Mouse (Mus musculus): Measurements from ENCODE around the gene Klf12.

Gene Klf12

GRCm38 (mm10) chr14:100235746-100236145, 48.7 kb downstream of the Klf12 start:
- DNase-seq (ENCODE audit: low spot score in 2 of 2): no peak

- DNase-seq (ENCODE audit: low spot score in 2 of 2): no peak
Observed at GRCm38 (mm10) chr14:100231384-100231783, 53.1 kb downstream of the Klf12 start.

GRCm38 (mm10) chr14:100228120-100228519, 56.4 kb downstream of the Klf12 start:
- no peak for DNase-seq (ENCODE audit: low spot score in 2 of 2)

- no peak for DNase-seq (ENCODE audit: low spot score in 2 of 2)
Observed at GRCm38 (mm10) chr14:100227717-100228116, 56.8 kb downstream of the Klf12 start.

- DNase-seq (ENCODE audit: low spot score in 2 of 2): no peak
Observed at GRCm38 (mm10) chr14:100224151-100224550, 60.3 kb downstream of the Klf12 start.

GRCm38 (mm10) chr14:100222260-100222659, 62.2 kb downstream of the Klf12 start:
- no peak for DNase-seq (ENCODE audit: low spot score in 2 of 2)

GRCm38 (mm10) chr14:100215213-100215785, 69.2 kb downstream of the Klf12 start:
- DNase-seq (ENCODE audit: low spot score in 2 of 2): no peak

- DNase-seq (ENCODE audit: low spot score in 2 of 2): peak; percentile 8 to 23
Observed at GRCm38 (mm10) chr14:100213066-100213465, 71.4 kb downstream of the Klf12 start.

GRCm38 (mm10) chr14:100211826-100212117, 72.7 kb downstream of the Klf12 start:
- DNase-seq (ENCODE audit: low spot score in 2 of 2): no peak

- DNase-seq (ENCODE audit: low spot score in 2 of 2): peak in 1 of 2 experiments; percentile 15
Observed at GRCm38 (mm10) chr14:100211036-100211825, 73.2 kb downstream of the Klf12 start.

- no peak for DNase-seq (ENCODE audit: low spot score in 2 of 2)
Observed at GRCm38 (mm10) chr14:100209814-100210419, 74.6 kb downstream of the Klf12 start.

GRCm38 (mm10) chr14:100207081-100207480, 77.4 kb downstream of the Klf12 start:
- no peak for DNase-seq (ENCODE audit: low spot score in 2 of 2)

- no peak for DNase-seq (ENCODE audit: low spot score in 2 of 2)
Observed at GRCm38 (mm10) chr14:100206207-100206606, 78.3 kb downstream of the Klf12 start.

- DNase-seq (ENCODE audit: low spot score in 2 of 2): no peak
Observed at GRCm38 (mm10) chr14:100200058-100200688, 84.3 kb downstream of the Klf12 start.

- DNase-seq (ENCODE audit: low spot score in 2 of 2): no peak
Observed at GRCm38 (mm10) chr14:100198636-100199035, 85.8 kb downstream of the Klf12 start.

GRCm38 (mm10) chr14:100197199-100197598, 87.3 kb downstream of the Klf12 start:
- no peak for DNase-seq (ENCODE audit: low spot score in 2 of 2)

GRCm38 (mm10) chr14:100189490-100190197, 94.8 kb downstream of the Klf12 start:
- DNase-seq (ENCODE audit: low spot score in 2 of 2): no peak

GRCm38 (mm10) chr14:100187372-100187771, 97.1 kb downstream of the Klf12 start:
- no peak for DNase-seq (ENCODE audit: low spot score in 2 of 2)

GRCm38 (mm10) chr14:100177796-100178195, 106.7 kb downstream of the Klf12 start:
- DNase-seq (ENCODE audit: low spot score in 2 of 2): no peak

- DNase-seq (ENCODE audit: low spot score in 2 of 2): no peak
Observed at GRCm38 (mm10) chr14:100165075-100165474, 119.4 kb downstream of the Klf12 start.

GRCm38 (mm10) chr14:100156639-100157038, 127.8 kb downstream of the Klf12 start:
- no peak for DNase-seq (ENCODE audit: low spot score in 2 of 2)

- DNase-seq (ENCODE audit: low spot score in 2 of 2): no peak
Observed at GRCm38 (mm10) chr14:100147666-100148065, 136.8 kb downstream of the Klf12 start.

Data from urinary bladder, postnatal 36 days (tissue).